Mouse (Mus musculus): ENCODE measurements at regions not wholly inside any gene's neighbourhood (a gene's known extent, or its start where the extent isn't known, plus 50 kb on each side); places are given as distances from the start of the nearest gene placed in this dataset.
"Not testable (repeated sequence)": the region's sequence is repeated elsewhere in the genome, so short reads cannot be mapped to it uniquely, and the experiment has no call there.

- DNase-seq, result no peak
- intact Hi-C loops (cut with DNase I), result no loop called here
Measured at GRCm38 (mm10) chr17:62161457-62161856, 719.7 kb downstream of the Efna5 start.

GRCm38 (mm10) chr17:62160301-62160700, 720.8 kb downstream of the Efna5 start:
- no peak for DNase-seq
- intact Hi-C loops (cut with DNase I), result no loop called here

- intact Hi-C loops (cut with DNase I), result no loop called here
- no peak for DNase-seq
Measured at GRCm38 (mm10) chr17:62135050-62135449, 746.1 kb downstream of the Efna5 start.

GRCm38 (mm10) chr17:62111703-62112102, 769.4 kb downstream of the Efna5 start:
- intact Hi-C loops (cut with DNase I); DNase-seq: not testable (repeated sequence)

GRCm38 (mm10) chr17:62109052-62109451, 772.1 kb downstream of the Efna5 start:
- DNase-seq, result no peak
- intact Hi-C loops (cut with DNase I), result no loop called here

GRCm38 (mm10) chr17:62083281-62083680, 797.8 kb downstream of the Efna5 start:
- intact Hi-C loops (cut with DNase I), result no loop called here
- no peak for DNase-seq

- DNase-seq, result no peak
- intact Hi-C loops (cut with DNase I), result no loop called here
Measured at GRCm38 (mm10) chr17:62077604-62078003, 803.5 kb downstream of the Efna5 start.

GRCm38 (mm10) chr17:62064939-62065338, 816.2 kb downstream of the Efna5 start:
- no peak for DNase-seq
- intact Hi-C loops (cut with DNase I), result no loop called here

- intact Hi-C loops (cut with DNase I), result no loop called here
- DNase-seq, result no peak
Measured at GRCm38 (mm10) chr17:62058016-62058415, 823.1 kb downstream of the Efna5 start.

- no peak for DNase-seq
- intact Hi-C loops (cut with DNase I), result no loop called here
Measured at GRCm38 (mm10) chr17:62054801-62055200, 826.3 kb downstream of the Efna5 start.

GRCm38 (mm10) chr17:62048989-62049388, 832.1 kb downstream of the Efna5 start:
- DNase-seq, result no peak
- intact Hi-C loops (cut with DNase I), result no loop called here

- intact Hi-C loops (cut with DNase I), result no loop called here
Measured at GRCm38 (mm10) chr17:62030614-62031013, 850.5 kb downstream of the Efna5 start.

More at GRCm38 (mm10) chr17:62030614-62031013, 850.5 kb downstream of the Efna5 start:
- no peak for DNase-seq
